Mouse (Mus musculus): ENCODE measurements around the gene Commd7. TPM values are rescaled to one million over a fixed set of nuclear protein-coding genes. Genes with fewer than 3 reads are reported as not detected.

Gene Commd7
- total and polyA plus RNA-seq, 2 experiments from 2014 or later: 24.7 to 103 TPM

DNA sequence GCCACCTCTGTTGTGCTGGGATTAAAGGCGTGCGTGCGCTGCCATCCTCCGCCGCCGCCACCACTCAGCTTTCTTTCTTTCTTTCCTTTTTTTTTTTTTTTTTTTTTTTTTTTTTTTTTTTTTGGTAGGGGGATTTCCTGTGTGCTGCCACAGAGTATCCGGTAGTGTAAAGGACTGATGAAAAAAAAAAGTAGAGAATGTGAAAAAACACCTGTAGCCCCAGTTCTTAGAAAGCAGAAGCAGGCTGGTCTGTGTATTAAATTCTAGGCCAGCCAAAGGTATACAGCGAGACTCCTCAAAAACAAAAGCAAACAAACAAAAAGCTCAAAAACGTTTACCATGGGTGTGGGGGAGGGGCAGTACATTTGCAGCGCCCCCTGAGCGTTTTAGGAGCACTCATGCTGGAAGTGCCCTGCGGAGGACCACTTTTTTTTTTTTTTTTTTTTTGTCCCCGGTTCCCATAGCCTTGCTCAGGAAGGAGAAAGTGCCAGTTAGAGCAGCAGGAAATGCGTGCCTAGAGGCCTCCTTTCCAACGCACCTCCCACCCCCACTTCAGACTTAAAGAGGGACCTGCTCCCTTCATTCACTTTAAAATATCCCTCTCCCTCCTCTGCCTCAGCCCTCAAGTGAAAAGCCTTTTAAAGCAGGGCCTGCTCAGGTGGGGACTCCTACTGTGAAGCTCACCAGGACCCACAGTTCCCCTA lies 6.5 kb upstream of the Commd7 start:
- ATAC-seq (ENCODE audit: low FRiP score) (no peak), DNase-seq (ENCODE audit: low spot score) (no peak)
- Histone ChIP-seq H3K4me1 (ENCODE audit: insufficient read depth, low read length) (no peaks in the 10 kb centered on the region), H3K27me3 (ENCODE audit: insufficient read depth, low read length) (no peaks in the 10 kb centered on the region; the same call in 1 of the 2 replicates), H3K9me3 (ENCODE audit: low read length) (no peaks in the 10 kb centered on the region), H3K9ac (replicated peaks; ENCODE audit: low read length, poor library complexity, severe bottlenecking) (no peak overlapping the region), H3K27ac (ENCODE audit: low read depth, low read length) (no peak overlapping the region), H3K36me3 (ENCODE audit: insufficient read depth, low read length) (no peaks in the 10 kb centered on the region), H3K4me3 (ENCODE audit: low read depth, low read length) (no peak overlapping the region), H3K4me2 (ENCODE audit: low read depth, low read length, poor library complexity, severe bottlenecking) (no peak overlapping the region)
- TF ChIP-seq CTCF (IDR thresholded peaks at IDR 0.05): no peak
- 20% methylated on average over 15 of the region's 15 CpGs for WGBS

DNA sequence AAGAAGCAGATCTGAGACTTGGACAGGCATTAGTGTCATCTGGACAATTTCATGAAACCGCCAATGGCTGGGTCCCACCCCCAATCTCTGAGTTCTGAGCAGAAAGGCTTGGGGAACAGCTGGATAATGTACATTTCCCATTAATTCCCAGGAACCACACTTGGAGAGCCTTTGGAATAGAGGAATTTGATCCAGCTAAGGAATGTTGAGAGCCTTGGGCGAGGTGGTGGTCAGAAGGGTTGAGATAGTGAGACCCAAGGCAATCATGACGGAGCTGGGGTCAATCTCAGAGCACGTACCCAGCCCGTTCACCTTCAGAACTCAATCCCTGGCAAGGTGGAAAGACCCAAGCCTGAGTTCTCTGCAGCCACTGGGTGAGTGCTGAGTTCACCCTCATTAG lies 678 bp upstream of the Commd7 start:
- H3K36me3 ChIP-seq (ENCODE audit: insufficient read depth, low read length): peaks cover 3% of the 10 kb centered on the region
- H3K4me3 ChIP-seq (ENCODE audit: low read depth, low read length): no peak overlapping the region
- no peaks in the 10 kb centered on the region for H3K9me3 ChIP-seq (ENCODE audit: low read length)
- 95% methylated on average over 5 of the region's 5 CpGs for WGBS
- DNase-seq (ENCODE audit: low spot score) (no peak), ATAC-seq (ENCODE audit: low FRiP score) (no peak)
- no peak overlapping the region for H3K27ac ChIP-seq (ENCODE audit: low read depth, low read length)
- TF ChIP-seq CTCF (IDR thresholded peaks at IDR 0.05): no peak
- H3K4me1 ChIP-seq (ENCODE audit: insufficient read depth, low read length): peaks cover 4% of the 10 kb centered on the region; the same call in 1 of the 2 replicates
- H3K9ac ChIP-seq (replicated peaks; ENCODE audit: low read length, poor library complexity, severe bottlenecking): peak overlapping the region; percentile 87; the same call in 1 of the 2 replicates
- H3K27me3 ChIP-seq (ENCODE audit: insufficient read depth, low read length): no peaks in the 10 kb centered on the region
- peak overlapping the region; percentile 64; the same call in 1 of the 2 replicates for H3K4me2 ChIP-seq (ENCODE audit: low read depth, low read length, poor library complexity, severe bottlenecking)

DNA sequence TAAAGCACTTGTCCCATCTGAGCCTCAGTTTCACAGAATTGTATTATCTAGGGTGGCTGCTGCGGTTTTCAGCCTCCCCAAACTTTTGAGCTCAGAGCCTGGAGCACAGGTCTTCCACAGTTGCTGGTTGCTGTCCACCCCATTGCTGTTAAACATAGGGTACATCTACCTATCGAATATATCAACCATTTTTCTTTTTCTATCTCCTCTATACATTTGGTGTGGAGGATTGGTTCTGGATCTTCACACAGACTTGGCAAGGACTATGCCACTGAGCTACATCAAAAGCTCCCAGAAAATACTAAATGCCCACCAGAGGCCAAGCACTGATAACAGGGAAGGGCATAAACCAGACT lies 268 bp upstream of the Commd7 start:
- H3K4me2 ChIP-seq (ENCODE audit: low read depth, low read length, poor library complexity, severe bottlenecking): peak overlapping the region; percentile 64
- DNase-seq (ENCODE audit: low spot score): no peak

DNA sequence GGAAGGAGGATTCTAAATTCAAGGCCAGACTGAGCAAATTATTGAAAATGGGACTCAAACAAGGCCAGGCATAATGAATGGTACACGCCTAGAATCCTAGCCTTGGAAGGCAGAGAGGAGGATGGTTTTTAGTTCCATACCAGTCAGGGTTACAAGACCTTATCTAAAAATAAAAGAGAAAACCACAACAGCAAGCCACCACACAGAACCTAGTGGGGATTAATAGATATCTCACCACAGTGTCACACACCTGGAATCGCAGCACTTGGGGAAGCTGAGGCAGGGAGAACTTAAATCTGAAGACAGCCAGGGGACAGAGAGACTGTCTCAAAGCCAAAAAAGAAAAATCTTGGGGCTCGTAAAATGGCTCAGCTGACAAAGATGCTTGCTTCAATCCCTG lies 1.6 kb downstream of the Commd7 start:
- no peak overlapping the region for H3K9ac ChIP-seq (replicated peaks; ENCODE audit: low read length, poor library complexity, severe bottlenecking)
- H3K36me3 ChIP-seq (ENCODE audit: insufficient read depth, low read length): peaks cover 20% of the 10 kb centered on the region
- ATAC-seq (ENCODE audit: low FRiP score): no peak
- no peaks in the 10 kb centered on the region for H3K27me3 ChIP-seq (ENCODE audit: insufficient read depth, low read length)
- 92% methylated on average over 3 of the region's 3 CpGs for WGBS
- no peak overlapping the region for H3K4me2 ChIP-seq (ENCODE audit: low read depth, low read length, poor library complexity, severe bottlenecking)
- no peak overlapping the region for H3K27ac ChIP-seq (ENCODE audit: low read depth, low read length)
- no peaks in the 10 kb centered on the region for H3K9me3 ChIP-seq (ENCODE audit: low read length)
- TF ChIP-seq CTCF (IDR thresholded peaks at IDR 0.05): no peak
- H3K4me1 ChIP-seq (ENCODE audit: insufficient read depth, low read length): peaks cover 4% of the 10 kb centered on the region; the same call in 1 of the 2 replicates
- no peak overlapping the region for H3K4me3 ChIP-seq (ENCODE audit: low read depth, low read length)
- no peak for DNase-seq (ENCODE audit: low spot score)

More for the DNA sequence above, 268 bp upstream of the Commd7 start:
- ATAC-seq (ENCODE audit: low FRiP score): no peak
- Histone ChIP-seq H3K36me3 (ENCODE audit: insufficient read depth, low read length) (peaks cover 7% of the 10 kb centered on the region), H3K9ac (replicated peaks; ENCODE audit: low read length, poor library complexity, severe bottlenecking) (peak overlapping the region; percentile 87), H3K9me3 (ENCODE audit: low read length) (no peaks in the 10 kb centered on the region), H3K4me1 (ENCODE audit: insufficient read depth, low read length) (peaks cover 4% of the 10 kb centered on the region; the same call in 1 of the 2 replicates), H3K27ac (ENCODE audit: low read depth, low read length) (peak overlapping the region; percentile 91; the same call in 1 of the 2 replicates), H3K4me3 (ENCODE audit: low read depth, low read length) (peak overlapping the region; percentile 86), H3K27me3 (ENCODE audit: insufficient read depth, low read length) (no peaks in the 10 kb centered on the region)
- 28% methylated on average over 2 of the region's 2 CpGs for WGBS
- no peak for TF ChIP-seq CTCF (IDR thresholded peaks at IDR 0.05)

DNA sequence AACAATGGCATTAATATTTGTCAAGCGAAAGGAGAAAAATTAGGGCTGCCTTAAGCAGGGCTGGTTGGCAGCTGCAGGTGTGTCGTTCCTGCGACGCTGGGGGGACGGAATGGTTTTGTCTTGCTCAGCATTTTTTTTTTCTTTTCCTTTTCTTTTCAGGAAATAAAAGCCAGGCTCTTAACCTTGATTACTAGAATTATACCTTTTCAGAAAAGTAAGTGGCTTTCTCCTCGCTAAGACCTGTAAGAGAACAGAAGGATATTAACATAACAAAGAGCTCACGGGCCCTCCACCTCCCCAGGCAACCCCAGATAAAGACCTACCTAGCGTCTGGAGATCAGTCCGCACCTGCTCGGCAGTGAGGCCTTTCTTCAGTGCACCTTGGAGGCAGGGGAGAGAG lies 10.1 kb downstream of the Commd7 start:
- WGBS: 46% methylated on average over 10 of the region's 10 CpGs
- Histone ChIP-seq H3K9ac (replicated peaks; ENCODE audit: low read length, poor library complexity, severe bottlenecking) (no peak overlapping the region), H3K27ac (ENCODE audit: low read depth, low read length) (no peak overlapping the region), H3K9me3 (ENCODE audit: low read length) (no peaks in the 10 kb centered on the region), H3K4me2 (ENCODE audit: low read depth, low read length, poor library complexity, severe bottlenecking) (no peak overlapping the region), H3K36me3 (ENCODE audit: insufficient read depth, low read length) (peaks cover 73% of the 10 kb centered on the region), H3K4me1 (ENCODE audit: insufficient read depth, low read length) (no peaks in the 10 kb centered on the region), H3K4me3 (ENCODE audit: low read depth, low read length) (no peak overlapping the region), H3K27me3 (ENCODE audit: insufficient read depth, low read length) (no peaks in the 10 kb centered on the region)
- no peak for DNase-seq (ENCODE audit: low spot score)
- no peak for TF ChIP-seq CTCF (IDR thresholded peaks at IDR 0.05)
- ATAC-seq (ENCODE audit: low FRiP score): no peak

DNA sequence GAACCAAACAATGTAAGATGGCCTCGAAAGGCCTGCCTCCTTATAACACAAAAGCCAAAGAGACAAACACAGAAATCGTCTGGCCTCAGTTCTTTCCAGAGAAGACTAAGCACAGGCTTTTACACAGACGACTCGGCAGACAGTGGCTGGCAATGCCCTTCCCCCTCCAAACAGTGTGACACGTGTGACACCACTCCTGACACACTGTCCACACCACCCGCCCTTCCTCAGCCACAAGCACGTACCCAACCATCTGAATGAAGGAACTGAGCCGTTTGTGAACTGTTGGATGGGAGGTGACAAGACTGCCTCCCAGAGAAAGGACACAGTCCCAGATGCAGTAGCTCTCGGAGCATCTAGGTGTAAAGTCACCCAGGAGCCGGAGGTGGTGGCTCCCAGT lies 13.7 kb downstream of the Commd7 start:
- Histone ChIP-seq H3K4me3 (ENCODE audit: low read depth, low read length) (no peak overlapping the region), H3K4me2 (ENCODE audit: low read depth, low read length, poor library complexity, severe bottlenecking) (no peak overlapping the region), H3K27ac (ENCODE audit: low read depth, low read length) (no peak overlapping the region), H3K9ac (replicated peaks; ENCODE audit: low read length, poor library complexity, severe bottlenecking) (no peak overlapping the region), H3K36me3 (ENCODE audit: insufficient read depth, low read length) (peaks cover 52% of the 10 kb centered on the region), H3K4me1 (ENCODE audit: insufficient read depth, low read length) (no peaks in the 10 kb centered on the region), H3K27me3 (ENCODE audit: insufficient read depth, low read length) (no peaks in the 10 kb centered on the region), H3K9me3 (ENCODE audit: low read length) (no peaks in the 10 kb centered on the region)
- 81% methylated on average over 10 of the region's 10 CpGs for WGBS
- no peak for TF ChIP-seq CTCF (IDR thresholded peaks at IDR 0.05)
- DNase-seq (ENCODE audit: low spot score) (no peak), ATAC-seq (ENCODE audit: low FRiP score) (no peak)
